ENCODE assay signal across 19 mouse cellular contexts in the genomic region with DNA sequence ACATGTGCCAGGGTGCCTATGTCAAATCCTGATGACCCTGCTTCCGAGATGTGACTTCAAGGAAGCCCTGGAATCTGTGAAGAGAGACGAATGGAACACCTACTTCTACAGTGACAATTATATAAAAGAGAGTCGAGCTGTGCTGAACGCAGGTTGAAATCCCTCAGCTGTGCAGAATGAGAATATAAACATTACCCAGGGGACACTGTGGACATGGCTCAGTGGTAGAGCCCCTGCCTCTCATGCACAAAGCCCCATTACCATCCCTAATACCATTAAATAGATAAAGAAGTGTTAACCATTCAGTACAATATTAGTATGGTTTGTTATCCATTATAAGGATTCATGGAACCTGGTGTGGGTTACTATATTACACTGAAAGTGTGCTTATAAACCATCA.
"Had no signal": no experiment of that assay in that cellular context is flagged by ENCODE, and none has a peak within 500 bp of the region (broad histone marks: within the 10 kb centered on the region; RNA-seq: fewer than 3 reads in every experiment).

No protein-coding gene starts in this region.

- H3K27ac ChIP-seq: kidney, embryonic 15.5 days; left cerebral cortex, adult 2 months; limb, embryonic 12.5 days; limb, embryonic 15.5 days; liver, embryonic 12.5 days; liver, embryonic 15.5 days; midbrain, embryonic 12.5 days; stomach, embryonic 15.5 days had no signal

- H3K36me3 ChIP-seq: kidney, embryonic 15.5 days; limb, embryonic 12.5 days; limb, embryonic 15.5 days; liver, embryonic 12.5 days; liver, embryonic 15.5 days; midbrain, embryonic 12.5 days; midbrain, embryonic 15.5 days; stomach, embryonic 15.5 days had no signal

- H3K4me1 ChIP-seq: kidney, embryonic 15.5 days; limb, embryonic 12.5 days; limb, embryonic 15.5 days; liver, embryonic 12.5 days; stomach, embryonic 15.5 days had no signal

- H3K4me3 ChIP-seq: kidney, embryonic 15.5 days; left cerebral cortex, adult 2 months; limb, embryonic 12.5 days; limb, embryonic 15.5 days; liver, embryonic 12.5 days; liver, embryonic 15.5 days; midbrain, embryonic 12.5 days; midbrain, embryonic 15.5 days; stomach, embryonic 15.5 days had no signal

- ATAC-seq: liver, embryonic 12.5 days; midbrain, embryonic 15.5 days had no signal

- H3K27me3 ChIP-seq: kidney, embryonic 15.5 days; limb, embryonic 12.5 days; limb, embryonic 15.5 days; liver, embryonic 12.5 days; liver, embryonic 15.5 days; midbrain, embryonic 15.5 days; stomach, embryonic 15.5 days had no signal

- H3K9me3 ChIP-seq: kidney, embryonic 15.5 days; limb, embryonic 15.5 days; liver, embryonic 12.5 days; liver, embryonic 15.5 days; midbrain, embryonic 12.5 days; midbrain, embryonic 15.5 days; stomach, embryonic 15.5 days had no signal

- H3K4me2 ChIP-seq: kidney, embryonic 15.5 days; limb, embryonic 12.5 days; limb, embryonic 15.5 days; liver, embryonic 12.5 days; liver, embryonic 15.5 days; midbrain, embryonic 12.5 days; midbrain, embryonic 15.5 days; stomach, embryonic 15.5 days had no signal

- H3K9ac ChIP-seq: kidney, embryonic 15.5 days; limb, embryonic 12.5 days; limb, embryonic 15.5 days; liver, embryonic 12.5 days; liver, embryonic 15.5 days; midbrain, embryonic 12.5 days; midbrain, embryonic 15.5 days; stomach, embryonic 15.5 days had no signal

- DNase-seq: kidney, adult 11 months; kidney, adult 8-10 months; kidney, postnatal 10 days; kidney, postnatal 36 days; layer of hippocampus, postnatal 36 days; left cerebral cortex, postnatal 4 days; lung, adult 2 months; lung, postnatal 14 days; lung, postnatal 4 days; thymus, postnatal 25 days had no signal
